Mouse (Mus musculus) cerebellum, postnatal 25 days (tissue): Measurements from ENCODE around the gene Ddx28.

ENCODE experiments used
- DNase-seq, 2 experiments: peaks; one replicate each; pipeline ENCODE4 v3.0.0; 2021; ENCODE audit warnings: mixed read lengths in 2 of 2

Gene Ddx28

GRCm38 (mm10) chr8:106011643-106011986 lies at the start of gene Ddx28:
Gene Ddx28, minus strand, starts transcription at chr8:106011882.
- no peak for DNase-seq

- no peak for DNase-seq
Observed at GRCm38 (mm10) chr8:106060521-106060920, 48.8 kb upstream of the Ddx28 start.

GRCm38 (mm10) chr8:106059613-106060371 lies 48.1 kb upstream of the Ddx28 start:
- DNase-seq: no peak

- peak; percentile 93 to 98 for DNase-seq
Observed at GRCm38 (mm10) chr8:106058731-106059612, 47.3 kb upstream of the Ddx28 start, which contains the start of gene Nfatc3. Gene Nfatc3, plus strand, starts transcription at chr8:106058840.

GRCm38 (mm10) chr8:106056455-106056982 lies 44.8 kb upstream of the Ddx28 start:
- DNase-seq: no peak

- no peak for DNase-seq
Observed at GRCm38 (mm10) chr8:106055038-106055437, 43.4 kb upstream of the Ddx28 start.

GRCm38 (mm10) chr8:106054190-106054811 lies 42.6 kb upstream of the Ddx28 start:
- DNase-seq: no peak

- DNase-seq: no peak
Observed at GRCm38 (mm10) chr8:106052510-106053089, 40.9 kb upstream of the Ddx28 start.

- DNase-seq: no peak
Observed at GRCm38 (mm10) chr8:106051068-106051467, 39.4 kb upstream of the Ddx28 start.

- DNase-seq: no peak
Observed at GRCm38 (mm10) chr8:106049840-106050239, 38.2 kb upstream of the Ddx28 start.

- no peak for DNase-seq
Observed at GRCm38 (mm10) chr8:106047854-106048630, 36.4 kb upstream of the Ddx28 start.

- no peak for DNase-seq
Observed at GRCm38 (mm10) chr8:106046872-106047559, 35.3 kb upstream of the Ddx28 start.

- DNase-seq: no peak
Observed at GRCm38 (mm10) chr8:106044151-106044550, 32.5 kb upstream of the Ddx28 start.

GRCm38 (mm10) chr8:106043055-106043454 lies 31.4 kb upstream of the Ddx28 start:
- DNase-seq: no peak

- no peak for DNase-seq
Observed at GRCm38 (mm10) chr8:106040218-106040617, 28.5 kb upstream of the Ddx28 start.

- no peak for DNase-seq
Observed at GRCm38 (mm10) chr8:106039605-106040004, 27.9 kb upstream of the Ddx28 start.

- no peak for DNase-seq
Observed at GRCm38 (mm10) chr8:106038721-106039120, 27.0 kb upstream of the Ddx28 start.

GRCm38 (mm10) chr8:106022483-106022882 lies 10.8 kb upstream of the Ddx28 start:
- DNase-seq: peak; percentile 87 to 90

GRCm38 (mm10) chr8:106018039-106018438 lies 6.4 kb upstream of the Ddx28 start:
- no peak for DNase-seq

- DNase-seq: no peak
Observed at GRCm38 (mm10) chr8:106017130-106017529, 5.4 kb upstream of the Ddx28 start.

GRCm38 (mm10) chr8:106016284-106016683 lies 4.6 kb upstream of the Ddx28 start:
- no peak for DNase-seq
